ENCODE assay signal across 9 mouse cellular contexts in the genomic region with DNA sequence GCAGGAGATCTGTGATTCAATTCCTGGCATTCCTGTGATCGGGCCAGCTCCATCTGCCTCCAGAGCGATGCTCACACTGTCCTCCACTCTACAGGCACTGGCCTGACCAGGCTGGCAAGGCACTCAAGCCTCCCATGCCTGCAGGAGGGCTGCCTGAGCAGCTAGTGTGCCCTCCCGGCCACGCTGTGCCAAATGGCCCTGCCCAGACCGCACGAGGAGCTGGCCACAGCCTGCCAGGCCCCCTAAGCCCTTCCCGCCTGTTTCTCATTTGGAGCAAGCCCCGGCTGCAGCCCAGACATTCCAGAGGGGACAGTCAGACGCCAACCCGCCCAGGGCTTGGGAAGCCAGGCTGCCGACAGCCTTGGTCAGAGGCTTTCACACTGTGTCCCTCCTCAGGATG.
DNase-seq lines count a peak whose midpoint lies in the region; ATAC-seq lines count a peak whose summit lies in the region.
"Had no signal": no experiment of that assay in that cellular context is flagged by ENCODE, and none has a peak within 500 bp of the region (broad histone marks: within the 10 kb centered on the region; RNA-seq: fewer than 3 reads in every experiment).

No protein-coding gene starts in this region.

- peak; percentile 9 for DNase-seq in adrenal gland, adult 2 months
- no peak for DNase-seq in adrenal gland, adult 8-10 months
- peak; percentile 10 for DNase-seq in testis, postnatal 14 days (ENCODE audit: low spot score)
- DNase-seq in testis, postnatal 10 days (ENCODE audit: low spot score) = no peak
- DNase-seq in skeletal muscle tissue, adult 2 months (ENCODE audit: low read depth, low spot score) = peak; percentile 36
- no peak for DNase-seq in thymus, postnatal 25 days

- H3K4me1 ChIP-seq in heart, embryonic 12.5 days (replicated peaks) = peaks cover 12% of the 10 kb centered on the region

- 0 out of 2 replicates have a peak overlapping the region, but pooled peaks have one; percentile 17 for H3K9ac ChIP-seq in heart, embryonic 12.5 days
- H3K9ac ChIP-seq: neural tube, embryonic 13.5 days had no signal

- peak overlapping the region; percentile 58 for H3K4me2 ChIP-seq in heart, embryonic 12.5 days
- H3K4me2 ChIP-seq: neural tube, embryonic 13.5 days had no signal

- no peak overlapping the region for H3K4me3 ChIP-seq in heart, embryonic 12.5 days
- H3K4me3 ChIP-seq: neural tube, embryonic 13.5 days had no signal

- H3K27me3 ChIP-seq in heart, embryonic 12.5 days (replicated peaks) = peaks cover 35% of the 10 kb centered on the region

- H3K36me3 ChIP-seq in heart, embryonic 12.5 days = no peaks in the 10 kb centered on the region
- H3K36me3 ChIP-seq: neural tube, embryonic 13.5 days had no signal

- no peak overlapping the region for H3K27ac ChIP-seq in heart, embryonic 12.5 days (ENCODE audit: poor library complexity, severe bottlenecking)
- H3K27ac ChIP-seq: neural tube, embryonic 13.5 days had no signal

- 2% methylated on average over 11 of the region's 11 CpGs for WGBS in heart, embryonic 12.5 days

- no peaks in the 10 kb centered on the region for H3K9me3 ChIP-seq in heart, embryonic 12.5 days (replicated peaks)
- H3K9me3 ChIP-seq: neural tube, embryonic 13.5 days had no signal

- no peak for ATAC-seq in heart, embryonic 12.5 days (ENCODE audit: insufficient number of reproducible peaks, low FRiP score)
- no peak for ATAC-seq in inflammation-experienced regulatory T-cells, adult 6 months

Comparison
In these comparisons a context has a peak if more than half of its experiments do, and no peak if none do; other contexts are left out.
1. DNase-seq: peak in adrenal gland, adult 2 months (single experiment), testis, postnatal 14 days (single experiment) and skeletal muscle tissue, adult 2 months (single experiment); none in adrenal gland, adult 8-10 months (single experiment), testis, postnatal 10 days (single experiment) and thymus, postnatal 25 days (single experiment).